Mouse (Mus musculus) urinary bladder, postnatal 14 days (tissue): ENCODE results near the gene Gm21988.

Experiments used
- DNase-seq: peaks from one replicate; pipeline ENCODE4 v3.0.0; 2021; ENCODE audit warnings: low spot score

The Gm21988 gene

DNA sequence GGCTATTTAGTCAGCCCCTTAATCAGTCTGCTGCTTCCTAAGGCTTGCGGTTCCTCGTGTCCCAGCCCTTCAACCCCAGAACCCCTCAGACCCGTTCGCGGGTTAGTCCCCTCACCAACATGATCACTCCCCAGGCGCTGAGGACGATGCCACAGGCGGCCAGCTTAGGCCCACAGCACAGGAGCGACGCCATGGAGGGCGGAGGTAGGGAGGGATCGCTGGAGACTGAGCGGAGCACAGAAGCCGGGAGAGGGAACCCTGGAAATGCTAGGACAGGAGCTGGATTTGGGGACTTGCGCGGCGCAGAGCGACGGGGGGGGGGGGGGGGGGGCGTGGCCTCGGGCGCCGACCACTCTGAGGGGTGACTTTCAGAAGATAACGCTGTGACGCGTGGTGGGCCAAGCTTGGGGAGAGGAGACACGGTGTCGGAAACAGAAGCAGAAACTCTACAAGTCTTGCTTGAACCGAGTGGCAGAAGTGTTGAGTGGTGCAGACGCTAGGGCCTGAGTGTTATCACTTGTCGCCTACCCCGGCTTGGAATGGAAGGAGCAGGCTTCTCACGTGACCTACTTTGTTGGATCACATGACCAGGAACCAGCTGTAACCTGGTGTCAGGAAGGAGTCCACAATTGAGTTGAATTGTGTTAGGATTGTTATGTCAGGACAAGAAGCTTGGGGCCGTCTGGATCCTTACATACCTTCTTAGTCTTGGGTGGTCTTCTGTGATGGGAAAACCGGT is at the start of gene Gm21988, which contains the start of gene Rnasek:
Gene Gm21988 (minus strand): TSS at position 290 of the 739 bp plus-strand sequence.
Gene Rnasek (minus strand): TSS at position 302 of the 739 bp plus-strand sequence.
- DNase-seq: peak; percentile 80

DNA sequence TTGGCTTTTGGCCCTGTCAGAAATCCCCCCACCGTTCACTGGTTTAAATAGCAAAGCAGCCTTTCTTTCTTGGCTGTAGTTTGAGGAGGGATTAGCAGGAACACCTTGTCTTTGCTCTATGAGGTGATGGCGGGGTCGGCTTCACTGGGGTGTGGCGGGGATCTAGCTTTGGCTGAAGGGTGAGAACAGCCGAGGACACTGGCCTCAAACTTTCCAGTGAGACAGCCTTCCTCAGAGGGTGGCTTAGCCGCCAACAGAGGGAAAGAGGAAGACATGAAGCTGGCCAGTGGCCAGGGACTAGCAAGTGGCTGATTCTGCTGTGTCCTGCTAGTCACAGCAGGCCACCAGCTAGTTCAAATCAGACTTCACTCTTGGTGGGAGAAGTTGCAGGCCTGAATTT is 49.6 kb upstream of the Gm21988 start:
- DNase-seq: peak; percentile 41

DNA sequence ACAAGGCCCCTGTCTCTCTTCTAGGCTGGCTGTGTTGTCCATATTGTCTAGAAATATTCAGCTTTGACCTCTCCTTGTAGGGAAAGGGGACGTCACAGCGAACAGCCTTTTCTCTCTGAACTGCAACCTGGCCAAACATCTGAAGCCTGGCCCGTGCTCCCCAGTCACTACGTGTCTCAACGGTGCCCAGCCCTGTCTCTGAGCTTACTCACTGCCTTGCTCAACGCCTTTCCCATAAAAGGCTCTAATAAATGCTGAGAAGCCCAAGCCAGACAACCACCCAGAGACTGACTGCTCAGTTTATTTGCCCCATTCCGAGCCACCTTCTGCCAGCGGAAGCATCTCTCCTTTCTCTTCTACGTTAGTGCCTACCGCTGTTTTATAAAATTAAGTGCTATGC is 48.5 kb upstream of the Gm21988 start:
- DNase-seq: peak; percentile 70

DNA sequence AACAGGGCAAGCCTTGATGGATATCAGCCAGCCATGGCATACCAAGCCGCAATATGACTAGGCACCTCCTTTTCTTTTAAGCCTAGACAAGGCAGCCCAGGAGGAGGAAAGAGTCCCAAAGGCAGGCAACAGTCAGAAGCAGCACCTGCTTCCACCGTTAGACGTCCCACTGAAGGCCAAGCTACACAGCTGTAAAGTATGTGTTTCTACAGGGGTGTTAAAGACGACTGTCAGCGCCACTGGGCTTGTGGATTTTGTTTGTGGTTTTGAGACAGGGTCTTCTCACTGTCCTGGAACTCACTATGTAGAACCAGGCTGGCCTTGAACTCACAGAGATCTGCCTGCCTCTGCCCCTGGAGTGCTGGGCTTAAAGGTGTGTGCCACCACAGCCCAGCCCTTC is 46.1 kb upstream of the Gm21988 start:
- no peak for DNase-seq

DNA sequence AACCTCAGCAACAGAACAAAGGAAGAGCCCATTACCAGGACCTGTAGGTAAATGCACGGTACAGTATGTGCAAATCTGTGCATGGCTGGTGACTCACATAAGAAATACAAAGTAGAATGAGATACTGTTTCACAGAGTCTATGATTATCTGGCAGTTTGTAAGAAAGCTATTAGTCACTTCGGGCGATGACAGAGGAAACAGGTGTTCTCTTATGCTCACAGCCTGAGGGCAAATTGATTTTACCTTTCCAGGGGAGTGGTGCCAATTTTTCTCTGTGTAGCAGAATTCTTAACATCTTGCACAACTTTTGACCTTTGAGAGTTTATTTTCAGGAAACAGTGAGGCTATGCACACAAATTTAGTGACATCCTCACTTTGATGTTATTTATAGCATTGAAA is 45.1 kb upstream of the Gm21988 start:
- no peak for DNase-seq

DNA sequence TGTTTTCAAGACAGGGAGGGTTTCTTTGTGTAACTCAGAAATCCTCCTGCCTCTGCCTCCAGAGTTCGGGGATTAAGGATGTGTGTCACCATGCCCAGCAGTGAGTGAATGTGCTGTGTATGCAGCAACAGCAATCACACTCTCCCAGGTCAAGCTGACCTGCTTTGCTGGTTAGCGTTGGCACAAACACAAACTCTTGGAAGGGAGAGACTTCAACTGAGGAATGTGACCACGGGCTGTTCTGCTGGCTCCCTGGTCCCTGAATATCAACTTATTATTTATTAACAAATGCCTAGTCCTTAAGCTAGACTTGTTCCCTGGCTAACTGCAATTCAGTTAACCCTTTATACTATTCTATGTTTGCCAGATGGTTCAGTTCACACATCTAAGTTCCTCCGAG is 44.0 kb upstream of the Gm21988 start:
- no peak for DNase-seq

DNA sequence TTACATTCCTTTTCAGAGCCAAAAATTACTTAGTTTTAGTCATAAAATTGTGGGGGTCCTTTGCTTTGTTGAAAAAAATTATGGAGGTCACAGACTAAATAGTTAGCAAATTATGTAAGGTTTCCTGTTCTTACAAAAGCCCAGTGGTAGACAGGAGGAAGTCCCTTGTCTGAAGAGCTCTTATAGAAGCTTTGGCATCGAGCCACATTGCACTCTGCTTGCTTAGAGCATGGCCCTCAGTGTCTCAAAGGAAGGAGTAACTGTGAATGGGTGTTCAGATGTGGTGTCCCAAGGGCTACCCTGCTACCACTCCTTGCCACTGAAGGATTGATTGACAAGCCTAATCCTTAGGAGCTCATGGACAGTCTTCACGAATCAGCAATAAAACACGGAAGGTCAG is 40.8 kb upstream of the Gm21988 start:
- DNase-seq: peak; percentile 28

DNA sequence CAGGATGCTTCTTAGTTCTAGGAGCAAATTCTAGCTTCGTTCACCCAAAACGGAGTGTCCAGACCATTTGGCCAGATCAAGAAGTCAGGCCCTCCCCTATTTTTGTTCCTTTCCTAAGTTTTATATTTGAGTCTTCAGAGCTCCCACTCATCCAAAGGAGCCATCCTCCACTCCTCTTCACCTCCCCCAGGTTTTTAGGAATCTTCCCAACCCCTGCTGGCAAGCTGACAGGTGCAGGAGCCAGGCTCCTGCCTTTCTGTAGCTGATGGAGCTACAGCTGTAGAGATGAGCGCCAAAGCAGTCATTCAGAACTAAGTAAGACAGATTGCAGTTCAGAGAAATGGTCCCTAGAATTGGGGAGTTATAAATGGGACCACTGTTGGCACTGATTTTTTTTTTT is 39.3 kb upstream of the Gm21988 start:
- DNase-seq: no peak

DNA sequence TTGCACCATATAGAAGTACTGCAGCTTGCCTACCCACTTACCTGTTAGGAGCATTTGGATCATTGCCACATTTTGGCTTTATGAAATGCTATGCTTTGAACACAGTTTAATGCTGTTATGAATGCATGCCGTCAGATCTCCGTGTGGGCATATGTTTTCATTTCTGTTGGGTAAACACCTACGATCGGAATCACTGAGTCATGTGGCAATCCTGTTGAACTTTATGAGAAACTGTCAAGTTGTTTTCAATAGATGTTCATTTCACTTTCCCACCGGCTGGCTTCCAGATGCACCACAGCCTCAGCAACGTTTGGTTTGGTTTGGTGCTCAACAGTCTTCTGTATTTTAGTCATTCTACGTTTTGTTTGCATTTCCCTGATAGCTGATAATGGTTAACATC is 32.0 kb upstream of the Gm21988 start:
- no peak for DNase-seq

DNA sequence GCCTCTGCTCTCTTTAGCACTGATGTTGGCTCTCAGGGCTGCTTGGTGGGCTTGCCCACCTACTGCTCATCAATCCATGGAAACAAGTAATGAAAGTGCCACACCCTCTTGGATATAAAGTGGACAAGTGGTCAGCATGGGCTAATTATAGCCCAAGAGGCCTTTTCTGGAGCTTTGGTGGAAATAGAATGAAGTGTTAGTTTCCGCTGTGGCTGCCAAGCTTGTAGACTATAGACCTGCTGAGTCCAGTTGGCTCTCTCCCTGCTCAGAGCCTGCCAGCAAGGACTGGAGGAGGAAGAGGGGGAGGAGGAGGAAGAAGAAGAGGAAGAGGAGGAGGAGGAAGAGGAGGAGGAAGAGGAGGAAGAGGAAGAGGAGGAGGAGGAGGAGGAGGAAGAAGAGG is 26.8 kb upstream of the Gm21988 start:
- DNase-seq: no peak

DNA sequence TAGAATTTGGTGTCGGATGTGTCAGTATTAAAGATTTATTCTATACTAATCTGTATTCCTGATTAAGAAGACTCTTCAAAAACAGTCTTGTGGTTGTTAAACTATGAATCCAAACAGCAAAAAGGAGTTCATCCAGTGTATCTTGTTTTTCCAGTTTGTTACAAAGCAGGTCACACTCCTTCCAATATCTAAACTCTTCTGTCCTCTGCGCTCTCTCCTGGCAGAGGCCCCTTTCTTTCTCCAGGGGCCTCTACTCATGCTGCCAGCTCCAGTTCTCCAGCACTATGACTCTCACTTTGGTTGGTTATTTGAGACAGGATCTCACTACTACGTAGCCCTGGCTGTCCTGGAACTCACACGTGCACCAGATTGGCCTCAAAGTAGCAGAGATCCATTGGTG is 26.2 kb upstream of the Gm21988 start:
- no peak for DNase-seq

DNA sequence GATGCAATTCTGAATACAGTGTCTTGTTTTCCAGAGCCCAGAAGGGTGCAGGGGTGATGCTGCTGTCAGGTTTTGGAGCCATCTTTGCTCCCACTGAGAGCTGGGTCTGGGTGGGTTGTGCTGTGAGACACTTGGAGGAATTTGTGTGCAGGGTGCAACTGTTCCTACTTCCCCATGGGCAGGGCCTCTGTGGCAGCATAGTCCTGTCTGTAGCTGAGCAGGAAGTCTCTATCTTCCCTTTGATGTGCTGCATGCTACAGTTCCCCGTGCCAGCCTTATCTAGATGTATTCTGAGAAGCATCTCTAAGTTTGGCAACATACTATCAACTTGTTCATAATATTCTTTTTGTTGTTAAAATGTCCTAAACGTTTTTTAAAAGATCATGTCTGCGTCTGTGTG is 25.6 kb upstream of the Gm21988 start:
- DNase-seq: no peak

DNA sequence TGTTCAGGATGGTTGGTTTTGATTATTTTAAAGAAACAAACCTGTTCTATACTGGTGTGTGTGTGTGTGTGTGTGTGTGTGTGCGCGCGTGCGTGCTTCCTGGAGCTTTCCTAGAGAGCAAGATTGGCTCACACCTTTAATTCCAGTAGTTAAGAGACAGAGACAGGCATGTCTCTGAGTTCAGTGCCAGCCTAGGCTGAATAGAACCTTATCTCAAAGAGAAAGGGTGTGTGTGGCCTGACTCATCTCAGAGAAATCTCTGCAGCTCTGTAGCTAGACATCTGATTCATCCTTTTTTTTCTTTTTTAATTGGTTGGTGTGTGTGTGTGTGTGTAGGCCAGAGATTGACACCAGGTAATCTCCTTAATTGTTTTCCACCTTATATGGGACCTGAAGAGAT is 19.4 kb upstream of the Gm21988 start:
- no peak for DNase-seq

DNA sequence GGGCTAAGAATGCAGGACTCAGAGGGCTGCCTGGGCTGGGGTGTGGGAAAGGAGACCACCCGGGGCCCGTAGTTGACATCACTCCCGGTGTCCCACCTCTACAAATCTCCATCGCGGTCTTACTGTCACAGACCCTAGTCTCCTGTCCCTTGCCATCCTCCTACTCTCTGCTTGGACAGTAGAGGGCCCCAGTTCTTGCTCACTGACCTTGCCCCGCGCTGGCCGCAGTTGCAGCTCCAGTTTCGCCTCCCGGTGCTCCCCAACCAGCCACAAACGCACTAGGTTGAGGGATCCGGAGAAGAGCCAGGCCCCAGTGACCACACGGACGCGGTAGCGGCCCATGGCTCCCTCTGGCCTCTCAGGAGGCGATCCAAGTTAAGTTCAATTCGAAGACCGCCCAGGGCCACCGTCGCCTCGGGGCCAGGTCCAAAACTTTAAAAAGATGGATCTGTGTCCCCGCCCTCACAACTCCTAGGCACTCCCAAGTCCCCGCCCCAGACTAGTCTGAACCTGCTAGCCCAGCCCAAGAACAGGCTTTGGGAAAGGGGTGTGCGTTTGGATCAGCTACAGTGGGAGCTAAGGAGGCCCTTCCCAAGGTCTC is 15.4 kb upstream of the Gm21988 start, which contains the start of gene Alox12:
Gene Alox12 (minus strand): TSS at position 423 of the 601 bp plus-strand sequence.
- DNase-seq: peak; percentile 79

DNA sequence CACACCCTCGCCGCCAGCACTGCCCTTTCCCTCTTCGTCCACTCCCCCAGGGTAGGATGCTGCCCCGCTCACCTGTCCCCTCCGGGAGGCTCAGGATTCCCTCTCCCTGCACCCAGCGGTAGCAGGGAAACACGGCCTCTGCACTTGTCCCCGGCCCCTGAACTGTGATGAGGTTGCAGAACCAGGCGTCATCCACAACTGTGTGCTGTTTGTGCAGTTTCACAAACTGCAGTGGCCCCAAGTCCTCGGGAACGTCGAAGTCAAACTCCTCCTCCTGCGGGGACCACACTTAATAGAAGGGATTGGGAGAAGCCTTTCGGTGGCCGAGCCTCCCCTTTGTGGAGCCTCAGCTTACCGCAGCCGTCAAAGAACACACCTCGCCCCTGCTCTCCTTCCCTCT is 14.7 kb upstream of the Gm21988 start:
- no peak for DNase-seq

DNA sequence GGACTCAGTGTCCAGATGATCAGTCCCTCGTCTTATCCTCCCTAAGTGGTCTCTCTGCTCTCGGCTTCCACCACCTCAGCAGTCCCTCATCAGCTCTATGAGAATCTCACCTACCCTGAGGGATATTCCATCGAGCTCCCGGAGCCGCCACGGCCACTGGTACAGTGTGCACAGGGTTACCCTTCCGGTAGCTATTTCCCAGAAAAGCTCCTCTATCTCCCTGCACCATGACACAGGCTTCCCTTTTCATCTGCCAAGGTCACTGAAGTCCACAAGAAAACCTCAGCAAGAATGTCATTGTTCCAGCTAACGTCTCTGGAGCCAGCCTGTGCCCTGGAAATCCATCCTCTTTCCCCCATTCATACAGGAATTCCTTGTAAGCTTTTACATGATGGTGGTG is 12.2 kb upstream of the Gm21988 start:
- no peak for DNase-seq

DNA sequence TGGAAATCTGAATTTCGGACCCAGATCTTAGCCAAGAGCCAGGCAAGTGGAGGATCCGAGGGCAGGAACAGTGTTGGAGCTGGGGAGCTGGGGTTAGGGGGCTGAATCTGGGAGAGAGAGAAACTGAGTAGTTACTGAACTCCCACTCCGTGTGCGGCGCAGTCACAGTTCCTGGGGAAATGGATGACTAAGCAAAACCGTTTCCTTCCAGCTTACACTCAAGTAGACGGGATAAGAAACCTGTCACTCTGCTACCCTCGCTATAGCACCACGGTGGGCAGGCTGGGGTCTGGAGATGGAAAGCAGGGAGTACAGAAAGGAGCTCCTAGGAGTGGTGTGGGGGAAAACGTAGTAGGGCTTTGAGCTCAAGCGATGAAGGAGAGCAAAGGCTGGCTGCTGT is 10.5 kb upstream of the Gm21988 start:
- no peak for DNase-seq

DNA sequence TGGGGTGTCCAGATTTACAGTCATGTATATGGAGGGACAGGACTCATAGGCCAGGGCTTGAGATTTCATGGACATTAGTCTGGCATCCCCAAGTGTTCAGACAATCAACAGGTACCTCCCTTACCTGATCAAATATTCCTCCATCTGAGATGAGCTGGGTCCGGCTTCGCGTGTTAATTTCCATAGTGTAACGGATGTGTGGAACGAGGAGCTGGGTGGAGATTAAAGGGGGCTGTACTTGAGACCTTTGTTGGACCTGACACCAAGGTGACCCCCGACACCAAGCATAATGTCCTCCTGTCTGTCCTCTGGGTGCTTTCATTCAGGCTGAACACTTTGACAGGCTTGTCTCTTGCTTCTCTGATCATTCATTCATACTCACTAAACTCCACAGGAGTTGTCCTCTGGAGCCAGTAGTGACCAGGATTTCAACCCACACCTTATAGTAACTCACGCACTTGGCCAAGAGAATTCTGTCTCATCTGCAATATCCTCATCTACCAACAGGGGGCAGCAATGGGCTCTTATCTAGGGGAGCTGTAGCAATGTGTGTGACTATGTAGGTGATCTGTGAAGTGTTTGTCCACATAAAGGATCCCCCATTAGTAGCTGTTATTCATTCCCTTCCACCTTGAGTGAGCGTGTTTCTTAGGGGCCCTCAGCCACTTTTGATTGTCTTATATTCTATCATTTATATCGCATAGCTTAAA is 7.7 kb upstream of the Gm21988 start:
- peak; percentile 79 for DNase-seq

DNA sequence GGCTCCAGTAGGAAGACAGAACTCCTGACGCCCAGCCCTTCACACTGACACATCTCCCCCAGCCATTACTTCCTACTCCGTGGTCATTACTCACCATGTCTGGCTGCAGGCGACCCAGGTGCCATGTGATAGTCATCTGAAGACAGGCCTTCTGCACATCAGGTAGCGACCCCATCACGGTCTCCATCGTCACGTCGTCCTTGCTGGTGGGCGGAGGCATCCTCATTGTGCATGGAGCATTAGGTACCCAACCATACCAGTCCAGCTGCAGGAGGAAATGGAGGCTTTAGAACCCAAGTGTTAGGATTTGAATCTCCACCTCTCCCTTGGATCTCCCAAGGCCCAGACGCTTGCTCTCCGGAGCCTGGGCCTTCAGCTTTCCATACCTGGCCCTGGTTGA is 3.0 kb upstream of the Gm21988 start:
- DNase-seq: no peak

DNA sequence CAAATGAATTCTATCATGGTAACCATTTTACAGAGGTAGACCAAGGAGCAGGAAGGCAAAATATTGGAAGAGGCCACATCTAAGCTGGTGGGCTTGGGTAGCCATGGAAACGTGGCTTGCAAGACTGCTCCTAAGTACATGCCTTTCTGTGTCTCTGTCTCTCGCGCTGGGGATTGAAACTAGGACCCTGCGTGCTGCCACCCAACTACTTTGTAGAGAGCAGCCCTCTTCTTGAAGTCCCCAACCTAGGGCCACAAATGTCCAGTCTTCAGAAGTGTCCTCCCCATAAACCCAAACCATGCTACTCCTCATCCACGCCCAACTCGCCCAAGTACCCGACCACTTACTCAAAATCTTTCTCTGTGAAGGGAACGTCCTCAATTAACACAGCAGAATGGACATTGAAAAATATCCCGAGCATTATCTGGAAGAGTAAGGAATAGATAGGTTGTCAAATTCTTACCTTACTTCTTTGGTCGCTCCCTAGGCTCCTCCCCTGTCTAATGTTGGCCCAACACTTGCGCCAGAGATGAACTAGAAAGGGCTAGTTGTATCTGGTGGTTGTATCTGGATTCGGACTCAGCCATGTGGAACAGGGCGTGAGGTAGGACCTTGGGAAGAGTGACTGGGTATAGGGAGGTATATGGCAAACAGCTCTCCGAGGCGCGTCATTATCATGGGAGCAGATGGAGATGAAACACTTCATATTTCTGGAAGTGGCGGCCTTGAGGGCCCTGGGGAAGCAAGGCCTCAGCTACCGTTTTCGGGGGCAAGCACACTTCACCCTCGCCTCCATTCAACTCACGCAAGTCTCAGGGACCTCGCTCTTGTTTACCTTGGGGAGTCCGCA is 814 bp downstream of the Gm21988 start:
- no peak for DNase-seq

DNA sequence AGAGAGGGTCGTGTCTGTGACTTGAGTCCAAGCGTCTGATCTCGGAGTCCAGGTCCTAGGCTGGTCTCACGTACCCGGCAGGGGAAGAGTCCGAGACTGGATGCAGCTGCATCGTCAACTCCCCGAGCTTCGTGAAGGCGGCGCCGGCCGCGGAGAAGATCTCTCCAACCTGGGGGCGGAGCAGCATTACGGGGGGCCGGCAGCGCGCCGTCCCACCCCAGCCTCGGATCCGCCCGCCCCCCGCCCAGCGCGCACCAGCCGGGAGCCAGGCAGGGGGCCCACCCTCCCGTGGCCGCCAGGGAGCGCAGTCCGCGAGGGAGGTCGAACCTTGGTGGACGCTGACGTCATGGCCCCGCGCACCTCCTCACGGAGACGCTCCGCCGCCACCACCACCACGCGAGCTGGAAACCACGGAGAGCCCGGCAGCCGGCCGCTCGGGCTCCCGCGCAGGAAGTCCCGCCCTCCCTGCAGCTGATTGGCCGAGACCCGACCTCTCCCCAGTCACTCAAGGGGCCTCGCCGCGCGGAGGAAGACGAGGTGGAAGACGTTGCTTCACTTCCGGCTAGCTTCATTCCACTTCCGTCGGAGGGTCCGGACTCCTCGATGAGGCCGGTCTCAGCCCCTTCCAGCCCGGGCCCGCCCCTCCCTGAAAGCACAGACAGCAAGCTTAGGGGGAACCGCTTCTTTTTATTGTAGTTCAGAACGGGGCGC is 2.0 kb downstream of the Gm21988 start, which contains the start of gene 0610010K14Rik:
Gene 0610010K14Rik (minus strand): TSS at position 458 of the 711 bp plus-strand sequence.
- peak; percentile 98 for DNase-seq
